Mouse (Mus musculus) olfactory bulb, adult 2 months (tissue): ENCODE measurements around the gene Oaz1. TPM values are rescaled to one million over a fixed set of nuclear protein-coding genes. Genes with fewer than 3 reads are reported as not detected.

ENCODE experiments used
- H3K27ac ChIP-seq: fragments of 200-500 bp; 2 replicates; pipeline ENCODE4 v1.5.1; 2012; ENCODE audit warnings: low read depth, low read length; ENCODE audit not compliant: insufficient read depth
- H3K4me1 ChIP-seq: fragments of 200-500 bp; 2 replicates; pipeline ENCODE4 v1.6.1; 2012; ENCODE audit warnings: low read length; ENCODE audit not compliant: control insufficient read depth, insufficient read depth
- H3K4me3 ChIP-seq: fragments of 200-500 bp; 2 replicates; pipeline ENCODE4 v1.5.1; 2012; ENCODE audit warnings: mild to moderate bottlenecking, low read depth, low read length, moderate library complexity; ENCODE audit not compliant: insufficient read depth
- CTCF ChIP-seq: fragments of 200-500 bp; IDR thresholded peaks from 2 replicates; pipeline ENCODE4 v1.5.1; 2012; ENCODE audit warnings: low read depth, mild to moderate bottlenecking, low read length, moderate library complexity; ENCODE audit not compliant: insufficient read depth
- POLR2A ChIP-seq: fragments of 200-500 bp; IDR thresholded peaks from 2 replicates; pipeline ENCODE4 v1.6.1; 2012; ENCODE audit warnings: mild to moderate bottlenecking, low read depth, low read length, moderate library complexity; ENCODE audit not compliant: insufficient read depth
- WGBS: fragments of 180-500 bp; shearing (Covaris S2); methylation state at CpG from one replicate; pipeline ENCODE4 v1.1.7; 2018; 5-methylcytosine and 5-hydroxymethylcytosine counted together
- polyA plus RNA-seq: library from polyadenylated mRNA; stranded (reverse); fragments of >200 nt; gene quantifications from 2 replicates; pipeline ENCODE4 v1.2.4, GENCODE M21; 2012; ENCODE audit warnings: low replicate concordance; ENCODE audit not compliant: missing spikeins, insufficient read depth, insufficient read length

Oaz1 gene
- polyA plus RNA-seq, 1 experiment = 801 TPM

DNA sequence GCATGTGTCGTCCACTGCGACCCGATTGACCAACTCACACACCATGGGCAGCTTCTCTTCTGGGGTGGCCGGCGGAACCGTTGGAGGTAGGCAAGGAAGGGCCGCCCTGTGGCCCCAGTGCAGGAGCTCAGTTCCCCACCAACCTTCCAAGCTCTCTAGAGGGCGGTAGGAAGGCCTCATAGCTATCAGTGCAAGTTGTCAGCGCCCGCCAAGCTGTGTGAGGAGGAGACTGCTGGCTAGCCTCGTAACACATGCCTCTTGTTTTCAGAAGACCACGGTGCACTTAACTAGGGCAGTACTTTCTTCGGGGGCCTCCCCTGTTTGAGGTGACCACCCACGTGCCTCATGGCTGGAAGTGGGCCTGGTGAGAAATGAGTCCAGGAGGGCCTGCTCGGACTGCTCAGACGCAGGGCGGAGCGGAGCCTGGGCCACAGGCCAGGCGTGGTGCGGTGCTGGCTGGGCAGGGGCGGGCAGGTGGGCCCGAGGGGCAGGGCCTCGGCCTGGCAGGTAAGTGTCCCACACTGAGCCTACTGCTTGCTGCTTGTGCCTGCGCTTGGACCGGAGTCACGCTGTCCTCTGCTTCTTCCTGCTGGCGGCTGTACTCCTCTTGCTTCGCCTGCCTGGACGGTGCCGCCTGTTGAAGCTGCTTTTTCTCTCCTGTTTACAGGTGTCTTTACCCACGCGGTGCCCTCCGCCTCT is 34.8 kb upstream of the Oaz1 start:
- H3K27ac ChIP-seq = no peak overlapping the region
- H3K4me3 ChIP-seq = no peak overlapping the region
- peaks cover 15% of the 10 kb centered on the region; the same call in 1 of the 2 replicates for H3K4me1 ChIP-seq
- 76% methylated on average over 33 of the region's 33 CpGs for WGBS
- TF ChIP-seq CTCF = no peak
- TF ChIP-seq POLR2A = no peak

- Histone ChIP-seq H3K4me3 (no peak overlapping the region), H3K27ac (no peak overlapping the region), H3K4me1 (peaks cover 16% of the 10 kb centered on the region; the same call in 1 of the 2 replicates)
- no peak for TF ChIP-seq POLR2A
- no peak for TF ChIP-seq CTCF
- 54% methylated on average over 40 of the region's 41 CpGs for WGBS
Observed at GRCm38 (mm10) chr10:80792175-80793032, 34.1 kb upstream of the Oaz1 start.

- WGBS = 87% methylated on average over 13 of the region's 13 CpGs
- Histone ChIP-seq H3K4me1 (peaks cover 16% of the 10 kb centered on the region; the same call in 1 of the 2 replicates), H3K4me3 (no peak overlapping the region), H3K27ac (no peak overlapping the region)
- no peak for TF ChIP-seq POLR2A
- no peak for TF ChIP-seq CTCF
Observed at GRCm38 (mm10) chr10:80793033-80793784, 33.2 kb upstream of the Oaz1 start.

DNA sequence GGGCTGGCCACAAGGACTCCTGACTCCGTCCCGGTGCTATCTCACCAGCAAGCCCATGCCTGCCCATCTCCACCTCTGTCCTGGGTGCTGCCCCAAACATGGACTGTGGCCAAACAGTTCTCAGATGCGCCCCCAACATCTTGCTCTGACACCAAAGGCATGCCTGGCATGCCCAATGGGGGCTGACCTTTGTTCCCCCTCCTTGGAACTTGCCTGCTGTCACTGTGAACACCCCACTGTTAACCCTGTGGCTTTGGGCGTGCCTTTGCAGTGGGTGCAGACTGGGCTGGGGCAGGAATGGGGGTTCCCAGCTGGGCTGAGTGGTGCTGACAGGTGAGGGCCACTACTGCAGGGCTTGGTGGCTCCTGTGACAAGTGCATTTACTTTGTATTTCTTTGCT is 32.7 kb upstream of the Oaz1 start:
- 89% methylated on average over 4 of the region's 4 CpGs for WGBS

DNA sequence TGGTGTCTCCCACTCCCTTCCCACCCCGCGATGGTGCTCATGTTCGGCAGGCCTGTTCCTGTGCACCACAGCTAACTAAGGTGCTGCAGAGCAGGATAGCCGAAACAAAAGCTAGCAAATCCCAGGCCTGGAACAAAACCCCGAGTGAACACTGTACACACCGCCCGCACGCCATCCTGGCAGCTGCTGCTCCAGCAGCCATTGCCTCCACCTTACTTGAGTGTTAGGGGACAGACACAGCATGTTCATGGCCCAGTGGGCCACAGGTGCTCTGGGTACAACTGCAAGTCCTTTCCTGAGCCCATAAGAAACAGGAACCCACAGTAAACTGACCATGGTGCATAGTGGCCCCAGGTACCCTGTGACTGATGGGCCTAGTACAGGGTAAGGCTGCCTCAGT is 31.7 kb upstream of the Oaz1 start:
- H3K4me1 ChIP-seq = peaks cover 18% of the 10 kb centered on the region; the same call in 1 of the 2 replicates
- TF ChIP-seq POLR2A (no peak), CTCF (no peak)

More for the DNA sequence above, 32.7 kb upstream of the Oaz1 start:
- Histone ChIP-seq H3K27ac (no peak overlapping the region), H3K4me3 (no peak overlapping the region), H3K4me1 (peaks cover 16% of the 10 kb centered on the region; the same call in 1 of the 2 replicates)
- no peak for TF ChIP-seq CTCF
- no peak for TF ChIP-seq POLR2A

GRCm38 (mm10) chr10:80796307-80796848 is 30.1 kb upstream of the Oaz1 start:
- Histone ChIP-seq H3K27ac (no peak overlapping the region), H3K4me1 (peaks cover 26% of the 10 kb centered on the region; the same call in 1 of the 2 replicates), H3K4me3 (no peak overlapping the region)
- 73% methylated on average over 9 of the region's 9 CpGs for WGBS
- no peak for TF ChIP-seq CTCF
- no peak for TF ChIP-seq POLR2A

More for the DNA sequence above, 31.7 kb upstream of the Oaz1 start:
- H3K4me3 ChIP-seq = no peak overlapping the region
- no peak overlapping the region for H3K27ac ChIP-seq
- 75% methylated on average over 8 of the region's 8 CpGs for WGBS

DNA sequence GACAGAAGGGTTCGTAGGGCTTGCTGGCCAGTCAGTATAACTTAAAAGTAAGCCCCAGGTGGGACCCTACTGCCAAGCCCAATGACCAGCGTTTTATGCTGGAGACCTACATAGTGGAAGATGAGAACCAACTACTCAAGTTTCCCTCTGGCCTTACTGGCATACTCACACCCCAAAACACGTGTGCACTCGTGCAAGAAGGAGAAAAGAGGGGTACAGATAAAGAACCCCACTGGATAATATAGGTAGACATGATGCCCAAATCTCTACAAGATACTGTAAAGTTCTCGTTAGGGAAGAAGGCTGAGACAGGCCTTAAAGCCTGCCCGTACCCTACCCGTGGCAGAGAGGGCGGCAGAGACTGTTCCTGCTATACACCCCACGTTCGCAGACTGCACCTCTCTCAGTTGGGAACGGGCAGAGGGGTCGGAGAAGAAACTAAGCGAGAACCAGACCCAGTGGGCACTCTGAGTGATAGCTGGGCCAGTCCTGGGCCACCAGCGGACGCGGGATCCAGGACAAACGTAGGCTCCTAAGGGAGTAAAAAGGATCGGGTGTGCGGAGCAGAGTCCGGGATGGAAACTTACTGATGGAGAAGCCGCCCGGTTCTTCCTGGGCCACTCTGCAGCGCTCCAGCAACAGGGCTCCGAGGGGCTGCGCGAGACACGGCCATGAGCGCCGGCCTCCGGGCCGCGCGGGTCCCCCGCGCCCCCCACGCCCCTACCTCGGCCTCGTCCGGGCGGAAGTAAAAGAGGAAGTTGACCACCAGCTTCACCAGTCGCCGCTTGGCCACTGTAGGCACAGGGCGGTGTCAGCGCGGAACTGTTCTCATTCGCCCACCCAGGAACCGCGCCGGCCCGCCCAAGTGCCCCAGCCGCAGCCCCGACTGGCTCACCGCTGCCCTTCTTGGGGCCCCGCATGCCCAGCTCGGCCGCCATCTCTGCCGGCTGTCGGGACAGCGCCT is 29.0 kb upstream of the Oaz1 start:
- H3K4me1 ChIP-seq = peaks cover 18% of the 10 kb centered on the region; the same call in 1 of the 2 replicates
- 2% methylated on average over 59 of the region's 59 CpGs for WGBS
- H3K4me3 ChIP-seq = peak overlapping the region; percentile 87
- H3K27ac ChIP-seq = peak overlapping the region; percentile 99
- no peak for TF ChIP-seq POLR2A
- TF ChIP-seq CTCF = no peak
